Mouse (Mus musculus) right cerebral cortex, postnatal 4 days (tissue): Measurements from ENCODE around the gene Wipf3.

Experiments used
- DNase-seq: peaks from one replicate; pipeline ENCODE4 v3.0.0-alpha.2; 2022

Wipf3 gene

GRCm38 (mm10) chr6:54432806-54433545 lies 3.6 kb downstream of the Wipf3 start:
- no peak for DNase-seq

GRCm38 (mm10) chr6:54434171-54434570 lies 4.8 kb downstream of the Wipf3 start:
- no peak for DNase-seq

- no peak for DNase-seq
Measured at GRCm38 (mm10) chr6:54435663-54436062, 6.3 kb downstream of the Wipf3 start.

GRCm38 (mm10) chr6:54436286-54436685 lies 6.9 kb downstream of the Wipf3 start:
- DNase-seq: no peak

- DNase-seq: no peak
Measured at GRCm38 (mm10) chr6:54438510-54438909, 9.1 kb downstream of the Wipf3 start.

GRCm38 (mm10) chr6:54440658-54441057 lies 11.3 kb downstream of the Wipf3 start:
- no peak for DNase-seq

- DNase-seq: no peak
Measured at GRCm38 (mm10) chr6:54443657-54444056, 14.3 kb downstream of the Wipf3 start.

- DNase-seq: no peak
Measured at GRCm38 (mm10) chr6:54444086-54444485, 14.7 kb downstream of the Wipf3 start.

- DNase-seq: no peak
Measured at GRCm38 (mm10) chr6:54445249-54445818, 15.9 kb downstream of the Wipf3 start.

GRCm38 (mm10) chr6:54447353-54447752 lies 17.9 kb downstream of the Wipf3 start:
- no peak for DNase-seq

GRCm38 (mm10) chr6:54459661-54460060 lies 30.3 kb downstream of the Wipf3 start:
- DNase-seq: no peak

GRCm38 (mm10) chr6:54460172-54460914 lies 30.9 kb downstream of the Wipf3 start:
- DNase-seq: no peak

- peak; percentile 50 for DNase-seq
Measured at GRCm38 (mm10) chr6:54460915-54461671, 31.7 kb downstream of the Wipf3 start.

GRCm38 (mm10) chr6:54462766-54463165 lies 33.4 kb downstream of the Wipf3 start:
- DNase-seq: no peak

GRCm38 (mm10) chr6:54463701-54464458 lies 34.5 kb downstream of the Wipf3 start:
- peak; percentile 30 for DNase-seq

GRCm38 (mm10) chr6:54464926-54465325 lies 35.5 kb downstream of the Wipf3 start:
- no peak for DNase-seq

GRCm38 (mm10) chr6:54467371-54467770 lies 38.0 kb downstream of the Wipf3 start:
- DNase-seq: no peak

- DNase-seq: no peak
Measured at GRCm38 (mm10) chr6:54471866-54472265, 42.5 kb downstream of the Wipf3 start.

GRCm38 (mm10) chr6:54472846-54473715 lies 43.7 kb downstream of the Wipf3 start:
- no peak for DNase-seq

- DNase-seq: no peak
Measured at GRCm38 (mm10) chr6:54475926-54476667, 46.7 kb downstream of the Wipf3 start.
